21 mouse cellular contexts compared by ENCODE assay signal in genomic region chr10:77485786-77486185, GRCm38 (mm10). TPM values are rescaled to one million over a fixed set of nuclear protein-coding genes. Genes with fewer than 3 reads are reported as not detected.
DNase-seq lines count a peak whose midpoint lies in the region; ATAC-seq and TF ChIP-seq lines count a peak whose summit lies in the region.
"Had no signal": no experiment of that assay in that cellular context is flagged by ENCODE, and none has a peak within 500 bp of the region (broad histone marks: within the 10 kb centered on the region; RNA-seq: fewer than 3 reads in every experiment).

No protein-coding gene starts in this region.

- H3ac ChIP-seq in C2C12 (ENCODE audit: control insufficient read depth, insufficient read length, low read depth): no peak overlapping the region

- WGBS in heart, embryonic 10.5 days: 79% methylated on average over 3 of the region's 3 CpGs
- 77% methylated on average over 3 of the region's 3 CpGs for WGBS in liver, embryonic 13.5 days (ENCODE audit: insufficient replicate concordance)
- WGBS in liver, postnatal 0 days (ENCODE audit: insufficient replicate concordance): 87% methylated on average over 3 of the region's 3 CpGs

- H3K4me2 ChIP-seq in liver, embryonic 13.5 days: no peak overlapping the region
- H3K4me2 ChIP-seq in liver, postnatal 0 days (ENCODE audit: low read depth, low read length): no peak overlapping the region
- H3K4me2 ChIP-seq: embryonic facial prominence, embryonic 15.5 days; hindbrain, embryonic 14.5 days had no signal

- no peak overlapping the region for H3K4me3 ChIP-seq in heart, embryonic 10.5 days
- H3K4me3 ChIP-seq in liver, embryonic 13.5 days (replicated peaks): no peak overlapping the region
- no peak overlapping the region for H3K4me3 ChIP-seq in liver, postnatal 0 days (ENCODE audit: low read depth, low read length)
- H3K4me3 ChIP-seq in C2C12 (ENCODE audit: insufficient read depth, poor library complexity, severe bottlenecking) (no peak overlapping the region), MEL (ENCODE audit: control insufficient read depth in 1 of 2, insufficient read depth in 1 of 2, low read depth in 2 of 2, low read length in 2 of 2) (no peak overlapping the region)
- H3K4me3 ChIP-seq: embryonic facial prominence, embryonic 15.5 days; erythroblast, embryonic 14.5 days; forebrain, embryonic 10.5 days; gastrocnemius, adult 2 months had no signal

- ATAC-seq in liver, embryonic 13.5 days (ENCODE audit: low read depth): peak; percentile 9; the same call in 1 of the 2 replicates
- ATAC-seq in liver, postnatal 0 days: no peak
- ATAC-seq: forebrain, embryonic 14.5 days; intestine, embryonic 16.5 days had no signal

- no peak for TF ChIP-seq CTCF in liver, postnatal 0 days (IDR thresholded peaks at IDR 0.05; ENCODE audit: low read depth)
- TF ChIP-seq CTCF in C2C12 (IDR thresholded peaks at IDR 0.05; ENCODE audit: control insufficient read depth, insufficient read depth, insufficient read length): no peak
- no peak for TF ChIP-seq CTCF in MEL (IDR thresholded peaks at IDR 0.05 in 2 of 3, conservative IDR thresholded peaks at IDR 0.05 in 1 of 3; ENCODE audit: control insufficient read depth in 1 of 3, insufficient read depth in 1 of 3, low read depth in 2 of 3, low read length in 3 of 3, poor library complexity in 1 of 3, severe bottlenecking in 1 of 3)

- H3K36me3 ChIP-seq in heart, embryonic 10.5 days: peaks cover 46% of the 10 kb centered on the region
- H3K36me3 ChIP-seq in liver, embryonic 13.5 days: peaks cover 44% of the 10 kb centered on the region
- H3K36me3 ChIP-seq in liver, postnatal 0 days (replicated peaks; ENCODE audit: insufficient read depth, low read length): peaks cover 38% of the 10 kb centered on the region
- H3K36me3 ChIP-seq in C2C12 (ENCODE audit: control insufficient read depth, insufficient read depth): peaks cover 45% of the 10 kb centered on the region
- H3K36me3 ChIP-seq in MEL (ENCODE audit: control insufficient read depth in 1 of 2, insufficient read depth in 2 of 2, low read length in 2 of 2): peaks cover 4 to 7% of the 10 kb centered on the region in 2 experiments

- no peak for TF ChIP-seq EP300 in liver, postnatal 0 days (IDR thresholded peaks at IDR 0.05; ENCODE audit: low read depth)
- TF ChIP-seq EP300 in MEL (IDR thresholded peaks at IDR 0.05; ENCODE audit: low read depth in 1 of 2, low read length in 2 of 2): no peak

- H3K4me1 ChIP-seq in heart, embryonic 10.5 days: peaks cover 54% of the 10 kb centered on the region
- H3K4me1 ChIP-seq in liver, embryonic 13.5 days (replicated peaks): peaks cover 13% of the 10 kb centered on the region
- H3K4me1 ChIP-seq in liver, postnatal 0 days (ENCODE audit: insufficient read depth): 0 out of 2 replicates have a peak, but pooled peaks cover 3% of the 10 kb centered on the region
- peaks cover 8 to 15% of the 10 kb centered on the region in 2 experiments for H3K4me1 ChIP-seq in MEL (ENCODE audit: control insufficient read depth in 1 of 2, insufficient read depth in 2 of 2, low read length in 2 of 2)

- H3K27ac ChIP-seq in heart, embryonic 10.5 days: peak overlapping the region; percentile 12; the same call in 1 of the 2 replicates
- no peak overlapping the region for H3K27ac ChIP-seq in liver, embryonic 13.5 days
- no peak overlapping the region for H3K27ac ChIP-seq in liver, postnatal 0 days (ENCODE audit: low read depth)
- no peak overlapping the region for H3K27ac ChIP-seq in MEL (ENCODE audit: control insufficient read depth, low read depth, low read length)
- H3K27ac ChIP-seq: embryonic facial prominence, embryonic 15.5 days; forebrain, embryonic 10.5 days; gastrocnemius, adult 2 months; hindbrain, embryonic 14.5 days had no signal

- no peaks in the 10 kb centered on the region for H3K27me3 ChIP-seq in heart, embryonic 10.5 days (ENCODE audit: insufficient read depth, poor library complexity, severe bottlenecking)
- no peaks in the 10 kb centered on the region for H3K27me3 ChIP-seq in liver, embryonic 13.5 days
- no peaks in the 10 kb centered on the region for H3K27me3 ChIP-seq in liver, postnatal 0 days (ENCODE audit: insufficient read depth, low read length)
- H3K27me3 ChIP-seq in C2C12 (ENCODE audit: control insufficient read depth, insufficient read depth, insufficient read length): no peaks in the 10 kb centered on the region
- H3K27me3 ChIP-seq in MEL (ENCODE audit: control insufficient read depth in 1 of 2, insufficient read depth in 2 of 2, low read length in 2 of 2): no peaks in the 10 kb centered on the region
- H3K27me3 ChIP-seq: embryonic facial prominence, embryonic 15.5 days had no signal

- H3K79me3 ChIP-seq in C2C12 (ENCODE audit: low read depth): no peaks in the 10 kb centered on the region

- no peak for DNase-seq in heart, embryonic 10.5 days (ENCODE audit: low spot score)
- no peak for DNase-seq in heart, adult 8-10 months (ENCODE audit: low spot score)
- DNase-seq in liver, embryonic 13.5 days: no peak
- DNase-seq in liver, postnatal 0 days: no peak
- DNase-seq in MEL (ENCODE audit: low read depth, low spot score): no peak
- no peak for DNase-seq in gastrocnemius, postnatal 25 days
- DNase-seq: adrenal gland, postnatal 14 days; cerebellum, adult 11-12 months; cerebellum, adult 9-10 months; cerebellum, postnatal 36 days; gastrocnemius, adult 2 months; gastrocnemius, postnatal 36 days; heart, adult 18-20 months; heart, postnatal 10 days had no signal

- no peak for TF ChIP-seq RAD21 in MEL (IDR thresholded peaks at IDR 0.05; ENCODE audit: low read depth, low read length)

- no peaks in the 10 kb centered on the region for H3K79me2 ChIP-seq in C2C12 (ENCODE audit: control insufficient read depth, insufficient read depth)
- H3K79me2 ChIP-seq in MEL (ENCODE audit: control insufficient read depth, insufficient read depth, low read length, poor library complexity): no peaks in the 10 kb centered on the region

- peak in 1 of 2 experiments; percentile 27; a peak in 1 of 4 replicates for TF ChIP-seq POLR2A in MEL (IDR thresholded peaks at IDR 0.05; ENCODE audit: control insufficient read depth in 1 of 2, insufficient read depth in 1 of 2, low read depth in 1 of 2, low read length in 2 of 2, poor library complexity in 1 of 2)

- H3K9me3 ChIP-seq in heart, embryonic 10.5 days: no peaks in the 10 kb centered on the region
- H3K9me3 ChIP-seq in liver, embryonic 13.5 days (replicated peaks): no peaks in the 10 kb centered on the region
- H3K9me3 ChIP-seq in liver, postnatal 0 days (ENCODE audit: low read length): no peaks in the 10 kb centered on the region
- no peaks in the 10 kb centered on the region for H3K9me3 ChIP-seq in MEL (replicated peaks; ENCODE audit: insufficient read depth, low read length)
- H3K9me3 ChIP-seq: embryonic facial prominence, embryonic 15.5 days; forebrain, embryonic 10.5 days had no signal

- no peak overlapping the region for H3K9ac ChIP-seq in liver, embryonic 13.5 days
- H3K9ac ChIP-seq in liver, postnatal 0 days (replicated peaks): no peak overlapping the region
- H3K9ac ChIP-seq in MEL (ENCODE audit: control insufficient read depth, low read depth, low read length, poor library complexity, severe bottlenecking): no peak overlapping the region
- H3K9ac ChIP-seq: embryonic facial prominence, embryonic 15.5 days; hindbrain, embryonic 14.5 days had no signal

TF ChIP-seq in C2C12, 6 proteins besides CTCF, POLR2A, EP300 and RAD21:
- peak; percentile 14 for TF ChIP-seq USF1 (IDR thresholded peaks at IDR 0.05; ENCODE audit: low read depth)
- TF ChIP-seq MYOG (IDR thresholded peaks at IDR 0.05; ENCODE audit: control insufficient read depth, extremely low read depth, insufficient read length): no peak

TF ChIP-seq in MEL, 35 proteins besides CTCF, POLR2A, EP300 and RAD21:
- peak; percentile 57 for TF ChIP-seq USF1 (IDR thresholded peaks at IDR 0.05; ENCODE audit: low read depth, low read length)
- no peak for TF ChIP-seq ELF1 (IDR thresholded peaks at IDR 0.05; ENCODE audit: low read depth, low read length)

RNA-seq across cellular contexts. Expression of gene Fam207a, which starts 29.8 kb away (rescaled TPM):
- 30.7 and 45.6 TPM in 2 replicates for polyA plus RNA-seq in heart, embryonic 10.5 days (2016; fragmentation: Nextera tagmentation; extraction: Ambion mirVana)
- 10 to 100 TPM in 1 of 4 experiments, 1 to 10 TPM in 3; 8.0 to 12.4 (median 9.1) TPM for total RNA-seq in heart, adult 8-10 months (2022)
- polyA plus RNA-seq in liver, embryonic 13.5 days (2015; fragmentation: Nextera tagmentation; extraction: Ambion mirVana): 23.3 and 26.2 TPM in 2 replicates
- 14.8 and 15.5 TPM in 2 replicates for polyA plus RNA-seq in liver, postnatal 0 days (2015; fragmentation: Nextera tagmentation; extraction: Ambion mirVana)
- polyA plus RNA-seq in C2C12 (2012; fragmentation: generic; extraction: Trizol) (45.2 TPM), MEL (2012; ENCODE audit: insufficient read depth in 1 of 2, insufficient read length in 2 of 2, low read depth in 1 of 2, low replicate concordance in 2 of 2, missing spikeins in 1 of 2) (10 to 100 TPM in 1 of 2 experiments, not detected in 1; 74.0 TPM)
- 54.9 and 70.6 TPM in 2 replicates for total RNA-seq in MEL (2012; rRNA removed)
- total RNA-seq in gastrocnemius, postnatal 25 days (2021): 1 to 10 TPM; 6.2 to 6.7 TPM

RNA-seq across cellular contexts. Expression of gene Itgb2, which starts 44.3 kb away (rescaled TPM):
- 2.4 and 3.6 TPM in 2 replicates for polyA plus RNA-seq in heart, embryonic 10.5 days (2016; fragmentation: Nextera tagmentation; extraction: Ambion mirVana)
- 10 to 100 TPM in 1 of 4 experiments, 1 to 10 TPM in 3; 3.3 to 25.5 (median 3.7) TPM for total RNA-seq in heart, adult 8-10 months (2022)
- 10.3 and 10.7 TPM in 2 replicates for polyA plus RNA-seq in liver, embryonic 13.5 days (2015; fragmentation: Nextera tagmentation; extraction: Ambion mirVana)
- polyA plus RNA-seq in liver, postnatal 0 days (2015; fragmentation: Nextera tagmentation; extraction: Ambion mirVana): 18.7 and 23.1 TPM in 2 replicates
- polyA plus RNA-seq in C2C12 (2012; fragmentation: generic; extraction: Trizol) (0.47 TPM), MEL (2012; ENCODE audit: insufficient read depth in 1 of 2, insufficient read length in 2 of 2, low read depth in 1 of 2, low replicate concordance in 2 of 2, missing spikeins in 1 of 2) (10 to 100 TPM in 1 of 2 experiments, not detected in 1; 45.8 TPM)
- total RNA-seq in MEL (2012; rRNA removed): 36.7 and 36.9 TPM in 2 replicates
- 1 to 10 TPM; 1.3 to 1.8 TPM for total RNA-seq in gastrocnemius, postnatal 25 days (2021)
